Mouse (Mus musculus) erythroblast, embryonic 14.5 days (primary cell): ENCODE results near the gene Pik3cb. TPM values are rescaled to one million over a fixed set of nuclear protein-coding genes. Genes with fewer than 3 reads are reported as not detected.

Source experiments
- H3K27me3 ChIP-seq: 2 replicates; pipeline ENCODE4 v1.6.1; 2012; ENCODE audit warnings: inconsistent platforms; ENCODE audit not compliant: control insufficient read depth
- H3K36me3 ChIP-seq: 2 replicates; pipeline ENCODE4 v1.6.1; 2012; ENCODE audit warnings: mild to moderate bottlenecking, inconsistent platforms; ENCODE audit not compliant: control insufficient read depth
- H3K4me1 ChIP-seq: 2 replicates; pipeline ENCODE4 v1.6.1; 2012; ENCODE audit warnings: inconsistent platforms; ENCODE audit not compliant: control insufficient read depth
- H3K4me3 ChIP-seq: replicated peaks from 2 replicates; pipeline ENCODE3; 2012; ENCODE audit warnings: moderate library complexity, mild to moderate bottlenecking, inconsistent platforms
- H3K9me3 ChIP-seq: 2 replicates; pipeline ENCODE4 v1.6.1; 2012; ENCODE audit warnings: low read length, inconsistent platforms, mixed read lengths; ENCODE audit not compliant: control insufficient read depth
- GATA1 ChIP-seq: IDR thresholded peaks from 2 replicates; pipeline ENCODE4 v1.6.1; 2012; ENCODE audit warnings: low read length, inconsistent platforms, mixed read lengths
- TAL1 ChIP-seq: IDR thresholded peaks from 3 replicates; pipeline ENCODE4 v1.6.1; 2012; ENCODE audit warnings: low read length, inconsistent platforms, mixed read lengths
- polyA plus RNA-seq: library from polyadenylated mRNA; stranded (reverse); fragments of >175 nt; gene quantifications from 2 replicates; pipeline ENCODE4 v1.2.3, GENCODE M21; 2012

Pik3cb gene
- polyA plus RNA-seq, 1 experiment: 0.11 TPM

DNA sequence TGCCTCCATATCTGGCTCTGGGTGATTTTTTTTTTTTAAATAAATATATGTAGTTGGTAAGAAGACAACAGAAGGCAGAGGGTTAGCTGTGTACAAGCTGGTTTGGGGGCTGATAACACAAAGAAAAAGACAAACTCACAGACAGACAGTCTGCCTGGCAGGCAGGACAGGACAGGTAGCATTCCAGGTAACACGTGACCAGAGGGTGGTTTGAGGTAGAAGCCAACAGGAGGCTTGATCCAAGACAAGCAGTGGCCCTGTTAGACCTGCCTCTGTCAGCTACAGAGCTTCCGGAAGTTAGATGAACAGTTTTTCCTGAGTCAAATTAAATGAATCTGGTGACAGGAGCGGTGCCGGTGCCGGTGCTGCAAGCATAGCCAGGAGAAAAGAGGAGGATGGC lies 26.5 kb upstream of the Pik3cb start:
- no peaks in the 10 kb centered on the region for H3K9me3 ChIP-seq
- H3K36me3 ChIP-seq: no peaks in the 10 kb centered on the region
- no peak overlapping the region for H3K4me3 ChIP-seq
- 0 out of 2 replicates have a peak, but pooled peaks cover 4% of the 10 kb centered on the region for H3K27me3 ChIP-seq
- no peak for TF ChIP-seq TAL1
- TF ChIP-seq GATA1: no peak
- H3K4me1 ChIP-seq: peaks cover 20% of the 10 kb centered on the region

DNA sequence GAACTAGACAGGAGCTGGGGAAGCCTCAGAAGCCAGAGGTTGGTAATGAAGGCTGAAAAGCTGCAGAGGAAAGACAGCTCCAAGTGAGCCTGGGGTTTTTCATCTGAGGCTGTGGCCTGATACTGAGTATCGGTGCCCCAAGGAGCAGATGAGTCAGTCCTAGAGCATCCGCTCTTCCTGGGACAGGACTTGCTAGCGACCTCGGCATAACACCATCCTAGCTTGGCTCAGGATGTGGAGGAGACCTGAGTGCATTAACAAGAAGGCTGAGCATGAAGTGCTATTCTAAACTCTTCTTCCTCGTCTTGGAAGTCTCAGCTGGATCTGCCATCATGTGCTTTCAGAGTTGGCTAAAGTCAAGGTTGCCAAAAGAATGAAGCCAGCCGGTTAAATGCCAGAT lies 25.5 kb upstream of the Pik3cb start:
- H3K9me3 ChIP-seq: no peaks in the 10 kb centered on the region
- no peak overlapping the region for H3K4me3 ChIP-seq
- H3K27me3 ChIP-seq: 0 out of 2 replicates have a peak, but pooled peaks cover 4% of the 10 kb centered on the region
- peaks cover 27% of the 10 kb centered on the region for H3K4me1 ChIP-seq
- no peaks in the 10 kb centered on the region for H3K36me3 ChIP-seq
- no peak for TF ChIP-seq TAL1
- no peak for TF ChIP-seq GATA1

DNA sequence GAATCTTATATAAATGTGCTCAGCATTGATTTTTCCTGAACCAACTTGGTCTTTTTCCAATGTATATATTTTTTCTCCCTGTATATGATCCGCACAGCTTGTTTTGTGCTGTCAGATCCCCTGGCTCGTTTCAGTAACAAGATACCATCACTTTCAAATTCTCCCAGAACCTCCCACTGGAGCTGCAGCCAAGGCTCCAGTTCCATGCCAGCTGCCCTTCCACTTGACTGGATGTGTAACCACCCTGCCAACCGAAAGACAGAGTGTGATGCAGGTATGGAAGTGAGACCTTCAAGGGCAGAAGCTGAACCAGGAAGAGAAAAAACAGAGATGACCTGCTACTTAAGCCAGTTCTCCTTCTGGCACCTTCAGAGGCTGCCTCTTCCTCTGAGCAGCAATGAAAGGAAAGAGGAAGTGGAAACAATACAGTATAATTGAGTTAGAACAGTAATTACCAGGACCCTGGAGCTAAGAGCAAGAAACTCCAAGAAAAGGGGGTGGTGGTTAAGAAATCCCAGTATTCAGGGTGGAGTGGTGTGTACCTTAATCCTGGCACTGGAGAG lies 24.3 kb upstream of the Pik3cb start:
- Histone ChIP-seq H3K27me3 (0 out of 2 replicates have a peak, but pooled peaks cover 4% of the 10 kb centered on the region), H3K9me3 (no peaks in the 10 kb centered on the region), H3K4me1 (peaks cover 39% of the 10 kb centered on the region), H3K4me3 (no peak overlapping the region), H3K36me3 (no peaks in the 10 kb centered on the region)
- TF ChIP-seq GATA1: no peak
- no peak for TF ChIP-seq TAL1

DNA sequence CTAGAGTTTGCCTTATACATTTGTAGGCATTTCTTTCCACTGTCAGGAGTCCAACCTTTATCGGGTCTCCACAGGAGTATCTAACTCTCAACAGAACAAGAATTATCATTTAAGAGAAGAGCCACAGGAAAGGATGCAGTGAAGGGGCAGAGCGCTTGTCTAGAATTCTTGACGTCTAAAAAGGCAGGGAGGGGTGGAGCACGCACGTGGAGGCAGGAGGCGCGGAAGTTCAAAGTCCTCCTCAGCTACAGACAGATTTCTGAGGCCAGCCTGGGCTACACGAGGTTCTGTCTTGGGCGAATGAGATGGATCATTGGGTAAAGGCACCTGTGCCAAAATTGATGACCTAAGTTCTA lies 23.7 kb upstream of the Pik3cb start:
- Histone ChIP-seq H3K9me3 (no peaks in the 10 kb centered on the region), H3K4me1 (peaks cover 44% of the 10 kb centered on the region), H3K36me3 (no peaks in the 10 kb centered on the region), H3K27me3 (0 out of 2 replicates have a peak, but pooled peaks cover 4% of the 10 kb centered on the region), H3K4me3 (no peak overlapping the region)
- TF ChIP-seq GATA1: no peak
- TF ChIP-seq TAL1: no peak

- Histone ChIP-seq H3K4me1 (peaks cover 50% of the 10 kb centered on the region), H3K9me3 (no peaks in the 10 kb centered on the region), H3K36me3 (no peaks in the 10 kb centered on the region), H3K4me3 (no peak overlapping the region), H3K27me3 (0 out of 2 replicates have a peak, but pooled peaks cover 2% of the 10 kb centered on the region)
- no peak for TF ChIP-seq GATA1
- TF ChIP-seq TAL1: no peak
Observed at GRCm38 (mm10) chr9:99163420-99164147, 23.2 kb upstream of the Pik3cb start.

DNA sequence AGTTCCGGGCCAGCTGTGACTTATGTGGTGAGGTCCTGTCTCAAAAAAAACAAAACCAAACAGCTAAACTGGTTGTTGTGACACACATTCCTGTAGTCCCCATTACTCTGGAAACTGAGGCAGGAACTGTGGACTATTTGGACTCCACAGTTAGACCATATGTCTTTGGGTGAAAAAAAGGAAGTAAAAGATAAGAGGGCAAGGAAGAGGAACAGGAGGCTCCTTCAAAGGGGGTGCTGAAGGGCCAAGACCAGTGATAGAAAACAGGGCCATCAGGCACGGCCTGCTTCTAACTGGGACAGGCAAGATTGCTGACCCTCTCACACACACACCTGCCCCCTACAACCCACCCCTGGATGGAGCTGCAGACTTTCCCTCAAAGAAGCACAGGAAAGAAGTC lies 22.4 kb upstream of the Pik3cb start:
- H3K27me3 ChIP-seq: 0 out of 2 replicates have a peak, but pooled peaks cover 2% of the 10 kb centered on the region
- peaks cover 55% of the 10 kb centered on the region for H3K4me1 ChIP-seq
- H3K36me3 ChIP-seq: no peaks in the 10 kb centered on the region
- H3K9me3 ChIP-seq: no peaks in the 10 kb centered on the region
- TF ChIP-seq TAL1: no peak
- TF ChIP-seq GATA1: no peak
- H3K4me3 ChIP-seq: no peak overlapping the region

DNA sequence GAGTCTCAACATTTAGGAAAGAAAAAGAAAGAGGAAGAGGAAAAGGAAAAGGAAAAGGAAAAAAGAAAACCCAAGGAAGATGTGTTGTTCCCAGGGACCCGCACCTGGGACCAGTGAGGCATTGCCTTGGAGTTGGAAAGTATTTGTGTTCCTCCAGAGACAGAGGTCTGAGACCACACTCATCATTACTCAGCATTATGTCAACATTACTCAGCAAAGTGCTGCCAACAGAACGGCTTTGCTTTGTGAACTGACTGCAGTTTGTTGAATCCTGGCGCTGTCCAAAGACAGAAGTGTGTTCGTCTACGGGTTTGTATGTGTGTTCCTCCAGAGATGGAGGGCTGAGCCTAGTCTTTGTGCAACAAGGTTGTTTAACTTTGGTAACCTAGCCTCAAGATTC lies 20.4 kb upstream of the Pik3cb start:
- Histone ChIP-seq H3K4me3 (no peak overlapping the region), H3K27me3 (no peaks in the 10 kb centered on the region), H3K4me1 (peaks cover 56% of the 10 kb centered on the region), H3K9me3 (no peaks in the 10 kb centered on the region), H3K36me3 (no peaks in the 10 kb centered on the region)
- TF ChIP-seq TAL1 (no peak), GATA1 (no peak)

GRCm38 (mm10) chr9:99159932-99160331 lies 19.5 kb upstream of the Pik3cb start:
- no peaks in the 10 kb centered on the region for H3K9me3 ChIP-seq
- H3K36me3 ChIP-seq: no peaks in the 10 kb centered on the region
- H3K4me1 ChIP-seq: peaks cover 56% of the 10 kb centered on the region
- no peaks in the 10 kb centered on the region for H3K27me3 ChIP-seq
- H3K4me3 ChIP-seq: no peak overlapping the region
- TF ChIP-seq TAL1 (no peak), GATA1 (no peak)

DNA sequence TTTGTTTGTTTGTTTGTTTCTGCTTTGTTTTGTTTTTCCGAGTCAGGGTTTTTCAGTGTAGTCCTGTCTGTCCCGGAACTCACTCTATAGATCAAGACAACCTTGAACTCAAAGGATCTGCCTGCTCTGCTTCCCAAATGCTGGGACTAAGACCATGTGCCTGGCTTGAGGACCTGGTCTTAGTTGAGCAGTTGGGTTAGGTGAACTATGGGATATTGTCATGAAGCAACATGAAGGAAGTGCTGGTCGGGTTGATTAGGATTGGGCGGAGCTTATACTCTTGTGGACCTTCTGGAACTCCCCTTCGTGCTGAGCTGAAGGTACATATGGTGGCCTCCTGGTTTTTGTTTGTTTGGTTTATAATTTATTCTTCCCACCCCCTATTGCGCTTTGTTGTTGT lies 18.3 kb upstream of the Pik3cb start:
- Histone ChIP-seq H3K4me1 (peaks cover 47% of the 10 kb centered on the region), H3K27me3 (peaks cover under 1% of the 10 kb centered on the region; the same call in 1 of the 2 replicates), H3K36me3 (no peaks in the 10 kb centered on the region), H3K9me3 (no peaks in the 10 kb centered on the region), H3K4me3 (no peak overlapping the region)
- no peak for TF ChIP-seq GATA1
- TF ChIP-seq TAL1: no peak

DNA sequence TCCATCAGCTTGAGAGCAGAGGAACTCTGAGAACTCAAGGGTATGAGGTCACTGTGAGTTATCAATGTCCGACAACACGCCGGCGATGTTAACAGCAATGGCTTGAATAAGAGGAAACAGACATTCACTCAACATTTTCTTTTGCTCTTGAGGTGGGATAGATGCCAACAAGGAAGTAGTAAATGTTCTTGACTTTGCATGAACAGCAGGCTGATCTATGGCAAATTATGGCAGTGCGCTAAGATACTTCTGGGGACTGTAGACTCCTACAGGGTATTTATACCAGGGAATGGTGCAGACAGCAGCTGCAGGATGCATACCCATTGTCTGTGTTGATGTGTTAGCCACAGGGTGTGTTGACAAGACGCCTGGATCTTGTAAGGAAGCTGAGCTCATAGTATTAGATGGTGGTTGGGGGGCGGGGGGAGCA lies 17.8 kb upstream of the Pik3cb start:
- peaks cover 44% of the 10 kb centered on the region for H3K4me1 ChIP-seq
- H3K27me3 ChIP-seq: peaks cover 6% of the 10 kb centered on the region
- H3K36me3 ChIP-seq: no peaks in the 10 kb centered on the region
- no peak overlapping the region for H3K4me3 ChIP-seq
- no peaks in the 10 kb centered on the region for H3K9me3 ChIP-seq
- TF ChIP-seq TAL1 (no peak), GATA1 (no peak)
